Mouse (Mus musculus): ENCODE measurements around the gene Vmn1r163.
"Not testable (repeated sequence)": the region's sequence is repeated elsewhere in the genome, so short reads cannot be mapped to it uniquely, and the experiment has no call there.

Vmn1r163 gene

GRCm38 (mm10) chr7:23055240-23055639 lies at the start of gene Vmn1r163:
Vmn1r163 (plus strand) TSS chr7:23055540.
- DNase-seq: not testable (repeated sequence)

GRCm38 (mm10) chr7:23019823-23020222 lies 35.5 kb upstream of the Vmn1r163 start, which contains the start of gene Gm4216:
Gm4216 (minus strand) TSS chr7:23019923.
- DNase-seq: not testable (repeated sequence)

- DNase-seq: not testable (repeated sequence)
Measured at GRCm38 (mm10) chr7:23067356-23067755, 12.0 kb downstream of the Vmn1r163 start, which contains the start of gene Gm8720. Gm8720 (minus strand) TSS chr7:23067456.

Data from kidney, adult 9 months (tissue).